Mouse (Mus musculus) olfactory bulb, adult 2 months (tissue): Measurements from ENCODE around the gene Uri1.

Source experiments
- CTCF ChIP-seq: fragments of 200-500 bp; IDR thresholded peaks from 2 replicates; pipeline ENCODE4 v1.5.1; 2012; ENCODE audit warnings: low read depth, mild to moderate bottlenecking, low read length, moderate library complexity; ENCODE audit not compliant: insufficient read depth
- POLR2A ChIP-seq: fragments of 200-500 bp; IDR thresholded peaks from 2 replicates; pipeline ENCODE4 v1.6.1; 2012; ENCODE audit warnings: mild to moderate bottlenecking, low read depth, low read length, moderate library complexity; ENCODE audit not compliant: insufficient read depth

- TF ChIP-seq POLR2A = no peak
- no peak for TF ChIP-seq CTCF
These were observed 88.6 kb downstream of the Uri1 start for GRCm38 (mm10) chr7:37934770-37935182.
